ENCODE assay signal across 7 mouse cellular contexts in genomic region chr9:81312047-81312446, GRCm38 (mm10).
"Had no signal": no experiment of that assay in that cellular context is flagged by ENCODE, and none has a peak within 500 bp of the region (broad histone marks: within the 10 kb centered on the region; RNA-seq: fewer than 3 reads in every experiment).

No protein-coding gene starts in this region.

- DNase-seq: liver, postnatal 0 days; lung, adult 2 months; lung, postnatal 14 days; lung, postnatal 36 days; thymus, adult 2 months; thymus, postnatal 25 days; thymus, postnatal 4 days had no signal
